Mouse (Mus musculus): ENCODE data around the gene Zfp607b. TPM values are rescaled to one million over a fixed set of nuclear protein-coding genes. Genes with fewer than 3 reads are reported as not detected.

Zfp607b gene
- polyA plus RNA-seq (2012; rRNA removed), result 0.51 and 0.85 TPM in 2 replicates

GRCm38 (mm10) chr7:27688815-27689612, at the start of gene Zfp607b:
Gene Zfp607b (plus strand): TSS chr7:27689340.
- peak; percentile 97 for DNase-seq (ENCODE audit: low read depth)

GRCm38 (mm10) chr7:27644471-27644870, 44.7 kb upstream of the Zfp607b start:
- DNase-seq (ENCODE audit: low read depth), result no peak

GRCm38 (mm10) chr7:27646516-27646915, 42.6 kb upstream of the Zfp607b start:
- DNase-seq (ENCODE audit: low read depth), result no peak

- no peak for DNase-seq (ENCODE audit: low read depth)
These were observed 41.7 kb upstream of the Zfp607b start for GRCm38 (mm10) chr7:27647281-27648002.

GRCm38 (mm10) chr7:27649723-27650122, 39.4 kb upstream of the Zfp607b start:
- no peak for DNase-seq (ENCODE audit: low read depth)

- DNase-seq (ENCODE audit: low read depth), result no peak
These were observed 38.2 kb upstream of the Zfp607b start for GRCm38 (mm10) chr7:27650949-27651348.

- no peak for DNase-seq (ENCODE audit: low read depth)
These were observed 35.3 kb upstream of the Zfp607b start, which contains the start of gene Ttc9b for GRCm38 (mm10) chr7:27653681-27654437. Gene Ttc9b (plus strand): TSS chr7:27653915.

- no peak for DNase-seq (ENCODE audit: low read depth)
These were observed 34.4 kb upstream of the Zfp607b start for GRCm38 (mm10) chr7:27654607-27655276.

GRCm38 (mm10) chr7:27655545-27655944, 33.6 kb upstream of the Zfp607b start:
- DNase-seq (ENCODE audit: low read depth), result no peak

- no peak for DNase-seq (ENCODE audit: low read depth)
These were observed 32.5 kb upstream of the Zfp607b start for GRCm38 (mm10) chr7:27656600-27656999.

GRCm38 (mm10) chr7:27657824-27658395, 31.2 kb upstream of the Zfp607b start:
- DNase-seq (ENCODE audit: low read depth), result no peak

- no peak for DNase-seq (ENCODE audit: low read depth)
These were observed 30.2 kb upstream of the Zfp607b start for GRCm38 (mm10) chr7:27658712-27659663.

- DNase-seq (ENCODE audit: low read depth), result no peak
These were observed 27.1 kb upstream of the Zfp607b start for GRCm38 (mm10) chr7:27662038-27662437.

GRCm38 (mm10) chr7:27673064-27673574, 16.0 kb upstream of the Zfp607b start:
- DNase-seq (ENCODE audit: low read depth), result no peak

- no peak for DNase-seq (ENCODE audit: low read depth)
These were observed 15.5 kb upstream of the Zfp607b start for GRCm38 (mm10) chr7:27673575-27674131.

GRCm38 (mm10) chr7:27674195-27674521, 15.0 kb upstream of the Zfp607b start:
- DNase-seq (ENCODE audit: low read depth), result no peak

- peak; percentile 78 for DNase-seq (ENCODE audit: low read depth)
These were observed 14.5 kb upstream of the Zfp607b start, which contains the start of gene Map3k10 for GRCm38 (mm10) chr7:27674522-27675221. Gene Map3k10 (minus strand): TSS chr7:27674598.

- DNase-seq (ENCODE audit: low read depth), result no peak
These were observed 13.9 kb upstream of the Zfp607b start for GRCm38 (mm10) chr7:27675222-27675612.

- no peak for DNase-seq (ENCODE audit: low read depth)
These were observed 5.9 kb upstream of the Zfp607b start for GRCm38 (mm10) chr7:27683218-27683617.
